Mouse (Mus musculus) stomach, postnatal 0 days (tissue): ENCODE measurements around the gene Elavl4.

ENCODE experiments used
- CTCF ChIP-seq: IDR thresholded peaks from 2 replicates; pipeline ENCODE4 v1.5.1; 2016; ENCODE audit warnings: antibody characterized with exemption, low read depth, mild to moderate bottlenecking, moderate library complexity
- EP300 ChIP-seq: optimal IDR thresholded peaks from 2 replicates; pipeline ENCODE3; 2016; ENCODE audit warnings: antibody characterized with exemption

DNA sequence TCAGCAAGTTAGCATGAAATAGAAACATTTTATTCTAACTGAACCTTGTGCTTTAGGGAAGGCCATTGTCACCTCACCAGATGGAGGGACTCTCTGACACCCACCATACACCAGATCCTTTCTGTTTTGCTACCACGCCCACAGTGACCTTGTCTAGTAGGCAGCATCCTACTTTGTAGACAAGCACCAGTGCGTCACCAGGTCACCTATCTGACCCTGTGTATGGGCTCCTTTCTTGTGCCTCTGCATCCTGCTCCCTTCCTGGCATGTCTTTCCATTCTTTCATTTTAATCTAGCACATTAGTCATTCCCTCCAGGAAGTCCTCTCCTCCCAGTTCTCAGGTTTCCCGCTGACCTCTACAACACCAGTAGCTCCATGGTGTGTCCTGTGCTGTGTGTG, 190.1 kb downstream of the Elavl4 start:
- TF ChIP-seq EP300 = no peak
- TF ChIP-seq CTCF = no peak
